Mouse (Mus musculus) heart, embryonic 10.5 days (tissue): ENCODE measurements around the gene Abcg1. TPM values are rescaled to one million over a fixed set of nuclear protein-coding genes. Genes with fewer than 3 reads are reported as not detected.

Experiments used
- DNase-seq: peaks from one replicate; pipeline ENCODE4 v3.0.0-alpha.2; 2017; ENCODE audit warnings: low spot score
- H3K27ac ChIP-seq: fragments of 300-500 bp; sonication (generic); 2 replicates; pipeline ENCODE4 v1.5.1; 2016; ENCODE audit warnings: mild to moderate bottlenecking
- H3K27me3 ChIP-seq: fragments of 300-500 bp; sonication (generic); 2 replicates; pipeline ENCODE4 v1.6.1; 2016; ENCODE audit warnings: mild to moderate bottlenecking; ENCODE audit not compliant: poor library complexity, insufficient read depth, severe bottlenecking
- H3K36me3 ChIP-seq: fragments of 300-500 bp; sonication (generic); 2 replicates; pipeline ENCODE4 v1.6.1; 2016; ENCODE audit warnings: mild to moderate bottlenecking, moderate library complexity
- H3K4me1 ChIP-seq: fragments of 300-500 bp; sonication (generic); 2 replicates; pipeline ENCODE4 v1.6.1; 2016; ENCODE audit warnings: mild to moderate bottlenecking
- H3K4me3 ChIP-seq: fragments of 300-500 bp; sonication (generic); 2 replicates; pipeline ENCODE4 v1.5.1; 2016; ENCODE audit warnings: mild to moderate bottlenecking, moderate library complexity
- H3K9me3 ChIP-seq: fragments of 300-500 bp; sonication (generic); 2 replicates; pipeline ENCODE4 v1.6.1; 2016; ENCODE audit warnings: mild to moderate bottlenecking, moderate library complexity
- WGBS: fragments of 180-500 bp; shearing (Covaris S2); methylation state at CpG from one replicate; pipeline ENCODE4 v1.1.7; 2016; 5-methylcytosine and 5-hydroxymethylcytosine counted together
- polyA plus RNA-seq: library from polyadenylated mRNA; unstranded; fragments of >200 nt; fragmentation: Nextera tagmentation; extraction: Ambion mirVana; gene quantifications from 2 replicates; pipeline ENCODE4 v1.2.1, GENCODE M21; 2016

Abcg1 gene
- polyA plus RNA-seq, 1 experiment from 2014 or later, result 6.0 TPM

GRCm38 (mm10) chr17:31152966-31153499 lies 95.6 kb downstream of the Abcg1 start:
- H3K27me3 ChIP-seq, result no peaks in the 10 kb centered on the region
- no peak overlapping the region for H3K27ac ChIP-seq
- H3K4me3 ChIP-seq, result no peak overlapping the region
- DNase-seq, result no peak
- 66% methylated on average over 9 of the region's 9 CpGs for WGBS
- H3K9me3 ChIP-seq, result no peaks in the 10 kb centered on the region
- H3K36me3 ChIP-seq, result no peaks in the 10 kb centered on the region
- H3K4me1 ChIP-seq, result 0 out of 2 replicates have a peak, but pooled peaks cover 5% of the 10 kb centered on the region

GRCm38 (mm10) chr17:31153785-31154184 lies 96.3 kb downstream of the Abcg1 start:
- Histone ChIP-seq H3K27me3 (no peaks in the 10 kb centered on the region), H3K27ac (no peak overlapping the region), H3K36me3 (no peaks in the 10 kb centered on the region), H3K9me3 (no peaks in the 10 kb centered on the region), H3K4me1 (0 out of 2 replicates have a peak, but pooled peaks cover 5% of the 10 kb centered on the region), H3K4me3 (no peak overlapping the region)
- no peak for DNase-seq
- 66% methylated on average over 8 of the region's 8 CpGs for WGBS

- WGBS, result 74% methylated on average over 6 of the region's 6 CpGs
- H3K27me3 ChIP-seq, result no peaks in the 10 kb centered on the region
- no peaks in the 10 kb centered on the region for H3K36me3 ChIP-seq
- peaks cover 2% of the 10 kb centered on the region; the same call in 1 of the 2 replicates for H3K9me3 ChIP-seq
- no peak for DNase-seq
- H3K27ac ChIP-seq, result no peak overlapping the region
- no peak overlapping the region for H3K4me3 ChIP-seq
- 0 out of 2 replicates have a peak, but pooled peaks cover 8% of the 10 kb centered on the region for H3K4me1 ChIP-seq
Measured at GRCm38 (mm10) chr17:31157921-31158320, 100.4 kb downstream of the Abcg1 start.

- DNase-seq, result no peak
- WGBS, result 83% methylated on average over 4 of the region's 4 CpGs
Measured at GRCm38 (mm10) chr17:31160291-31160690, 102.8 kb downstream of the Abcg1 start.

GRCm38 (mm10) chr17:31162607-31163006 lies 105.1 kb downstream of the Abcg1 start:
- H3K9me3 ChIP-seq, result peaks cover 2% of the 10 kb centered on the region; the same call in 1 of the 2 replicates
- no peaks in the 10 kb centered on the region for H3K36me3 ChIP-seq
- H3K4me3 ChIP-seq, result no peak overlapping the region
- no peak for DNase-seq
- 77% methylated on average over 12 of the region's 12 CpGs for WGBS
- H3K27me3 ChIP-seq, result no peaks in the 10 kb centered on the region; the same call in 1 of the 2 replicates
- no peak overlapping the region for H3K27ac ChIP-seq
- H3K4me1 ChIP-seq, result peaks cover 11% of the 10 kb centered on the region

More at GRCm38 (mm10) chr17:31160291-31160690, 102.8 kb downstream of the Abcg1 start:
- no peak overlapping the region for H3K4me3 ChIP-seq
- H3K27ac ChIP-seq, result no peak overlapping the region
- H3K4me1 ChIP-seq, result peaks cover 10% of the 10 kb centered on the region
- no peaks in the 10 kb centered on the region for H3K36me3 ChIP-seq
- H3K27me3 ChIP-seq, result no peaks in the 10 kb centered on the region; the same call in 1 of the 2 replicates
- peaks cover 2% of the 10 kb centered on the region; the same call in 1 of the 2 replicates for H3K9me3 ChIP-seq

GRCm38 (mm10) chr17:31163821-31164220 lies 106.3 kb downstream of the Abcg1 start:
- peaks cover 2% of the 10 kb centered on the region; the same call in 1 of the 2 replicates for H3K9me3 ChIP-seq
- WGBS, result 83% methylated on average over 2 of the region's 2 CpGs
- no peak overlapping the region for H3K4me3 ChIP-seq
- H3K4me1 ChIP-seq, result peaks cover 11% of the 10 kb centered on the region
- no peaks in the 10 kb centered on the region for H3K36me3 ChIP-seq
- DNase-seq, result no peak
- no peak overlapping the region for H3K27ac ChIP-seq
- no peaks in the 10 kb centered on the region; the same call in 1 of the 2 replicates for H3K27me3 ChIP-seq

- no peak for DNase-seq
- no peaks in the 10 kb centered on the region for H3K9me3 ChIP-seq
- no peak within 1 kb of the TSS for H3K4me3 ChIP-seq
- peaks cover 11% of the 10 kb centered on the region for H3K4me1 ChIP-seq
- no peaks in the 10 kb centered on the region; the same call in 1 of the 2 replicates for H3K27me3 ChIP-seq
- no peaks in the 10 kb centered on the region for H3K36me3 ChIP-seq
- whole genome bisulfite sequencing, result 62% methylated on average over 6 of the region's 6 CpGs
- H3K27ac ChIP-seq, result no peak within 1 kb of the TSS
Measured at GRCm38 (mm10) chr17:31165127-31165526, 107.7 kb downstream of the Abcg1 start, which contains the start of gene Tff1. Gene Tff1 (minus strand): TSS chr17:31165277.

Other genes with a start within 250 kb of the Abcg1 start
- 0.10 TPM in 1 of 2 replicates, not detected in the other for gene Glp1r, start 155.9 kb upstream of the Abcg1 start, polyA plus RNA-seq
- 0.06 and 0.11 TPM in 2 replicates for gene Umodl1, start 103.0 kb upstream of the Abcg1 start, polyA plus RNA-seq
- 0.50 TPM in 1 of 2 replicates, not detected in the other for gene Tff3, start 72.0 kb downstream of the Abcg1 start, polyA plus RNA-seq
- not detected in 2 replicates for gene Tff2, start 86.6 kb downstream of the Abcg1 start, polyA plus RNA-seq
- 0.33 TPM in 1 of 2 replicates, not detected in the other for gene Tff1, start 107.6 kb downstream of the Abcg1 start, polyA plus RNA-seq
- not detected in 2 replicates for gene Tmprss3, start 141.3 kb downstream of the Abcg1 start, polyA plus RNA-seq
- gene Ubash3a, start 150.2 kb downstream of the Abcg1 start, polyA plus RNA-seq, result 0.75 and 3.0 TPM in 2 replicates
- 1.8 and 2.4 TPM in 2 replicates for gene Rsph1, start 219.7 kb downstream of the Abcg1 start, polyA plus RNA-seq
- 3.9 and 4.8 TPM in 2 replicates for gene Slc37a1, start 229.1 kb downstream of the Abcg1 start, polyA plus RNA-seq